9 mouse cellular contexts compared by ENCODE assay signal in genomic region chr7:138827812-138828211, GRCm38 (mm10). TPM values are rescaled to one million over a fixed set of nuclear protein-coding genes. Genes with fewer than 3 reads are reported as not detected.
DNase-seq lines count a peak whose midpoint lies in the region; ATAC-seq and TF ChIP-seq lines count a peak whose summit lies in the region.
"Had no signal": no experiment of that assay in that cellular context is flagged by ENCODE, and none has a peak within 500 bp of the region (broad histone marks: within the 10 kb centered on the region; RNA-seq: fewer than 3 reads in every experiment).

No protein-coding gene starts in this region.

- H3K27me3 ChIP-seq in C2C12 (ENCODE audit: control insufficient read depth, insufficient read depth, insufficient read length), result peaks cover 3% of the 10 kb centered on the region
- H3K27me3 ChIP-seq: liver, embryonic 15.5 days had no signal

- no peaks in the 10 kb centered on the region for H3K79me3 ChIP-seq in C2C12 (ENCODE audit: low read depth)

- peak; percentile 67 for ATAC-seq in erythroblast, adult 5-6 weeks (replicated peaks; ENCODE audit: low FRiP score, poor library complexity, severe bottlenecking)
- ATAC-seq in megakaryocyte, adult 5-6 weeks (ENCODE audit: poor library complexity, severe bottlenecking), result peak; percentile 87

- peak; percentile 82 for TF ChIP-seq CTCF in C2C12 (IDR thresholded peaks at IDR 0.05; ENCODE audit: control insufficient read depth, insufficient read depth, insufficient read length)

- peak; percentile 56 for DNase-seq in gastrocnemius, adult 18-20 months (ENCODE audit: low spot score)
- no peak for DNase-seq in gastrocnemius, postnatal 25 days
- peak; percentile 73 to 80 for DNase-seq in adrenal gland, postnatal 36 days
- DNase-seq in kidney, postnatal 14 days, result peak; percentile 68
- DNase-seq in spleen, postnatal 10 days (ENCODE audit: low spot score in 2 of 2), result peak; percentile 58 to 82

- no peaks in the 10 kb centered on the region for H3K36me3 ChIP-seq in C2C12 (ENCODE audit: control insufficient read depth, insufficient read depth)
- H3K36me3 ChIP-seq: liver, embryonic 15.5 days had no signal

- no peak overlapping the region for H3K4me3 ChIP-seq in C2C12 (ENCODE audit: insufficient read depth, poor library complexity, severe bottlenecking)
- H3K4me3 ChIP-seq: liver, embryonic 15.5 days had no signal

- H3ac ChIP-seq in C2C12 (ENCODE audit: control insufficient read depth, insufficient read length, low read depth), result no peak overlapping the region

- H3K79me2 ChIP-seq in C2C12 (ENCODE audit: control insufficient read depth, insufficient read depth), result no peaks in the 10 kb centered on the region

TF ChIP-seq in C2C12, 6 proteins besides CTCF, POLR2A, EP300 and RAD21:
- TF ChIP-seq CEBPB (IDR thresholded peaks at IDR 0.05; ENCODE audit: low read depth) (peak; percentile 45), FOSL1 (IDR thresholded peaks at IDR 0.05; ENCODE audit: insufficient read depth, low read length, poor library complexity, severe bottlenecking) (no peak)

RNA-seq across cellular contexts. Expression of gene Ppp2r2d, which starts 18.1 kb away (rescaled TPM):
- 10 to 100 TPM; 39.7 to 41.5 TPM for total RNA-seq in gastrocnemius, adult 18-20 months (2021)
- 10 to 100 TPM; 31.1 to 32.6 TPM for total RNA-seq in gastrocnemius, postnatal 25 days (2021)
- polyA plus RNA-seq in C2C12 (2012; fragmentation: generic; extraction: Trizol), result 34.1 TPM
- 10 to 100 TPM; 70.4 to 77.9 TPM for total RNA-seq in adrenal gland, postnatal 36 days (2021)
- total RNA-seq in erythroblast, adult 5-6 weeks (2015; ENCODE audit: low replicate concordance), result 3.8 and 25.5 TPM in 2 replicates
- 12.4 and 18.8 TPM in 2 replicates for total RNA-seq in erythroblast, adult 5-6 weeks (2017; ENCODE audit: low replicate concordance)
- total RNA-seq in megakaryocyte, adult 5-6 weeks (2015), result 33.2 and 36.6 TPM in 2 replicates
- 30.9 and 33.5 TPM in 2 replicates for total RNA-seq in megakaryocyte, adult 5-6 weeks (2017)

RNA-seq across cellular contexts. Expression of gene Mapk1ip1, which starts 18.3 kb away (rescaled TPM):
- 10 to 100 TPM; 26.6 to 27.0 TPM for total RNA-seq in gastrocnemius, adult 18-20 months (2021)
- total RNA-seq in gastrocnemius, postnatal 25 days (2021), result 10 to 100 TPM; 17.4 TPM
- polyA plus RNA-seq in C2C12 (2012; fragmentation: generic; extraction: Trizol), result 3.2 TPM
- 10 to 100 TPM; 18.8 to 23.7 TPM for total RNA-seq in adrenal gland, postnatal 36 days (2021)
- 2.7 and 4.2 TPM in 2 replicates for total RNA-seq in erythroblast, adult 5-6 weeks (2015; ENCODE audit: low replicate concordance)
- total RNA-seq in erythroblast, adult 5-6 weeks (2017; ENCODE audit: low replicate concordance), result 2.6 and 5.2 TPM in 2 replicates
- total RNA-seq in megakaryocyte, adult 5-6 weeks (2015), result 9.1 and 14.6 TPM in 2 replicates
- 9.2 and 10.1 TPM in 2 replicates for total RNA-seq in megakaryocyte, adult 5-6 weeks (2017)
